Mouse (Mus musculus) heart, adult 9 months (tissue): ENCODE measurements at regions not wholly inside any gene's neighbourhood (a gene's known extent, or its start where the extent isn't known, plus 50 kb on each side); places are given as distances from the start of the nearest gene placed in this dataset.

Experiments used
- DNase-seq, 2 experiments: peaks; one replicate each; pipeline ENCODE4 v3.0.0; 2022; ENCODE audit warnings: low spot score in 2 of 2

DNA sequence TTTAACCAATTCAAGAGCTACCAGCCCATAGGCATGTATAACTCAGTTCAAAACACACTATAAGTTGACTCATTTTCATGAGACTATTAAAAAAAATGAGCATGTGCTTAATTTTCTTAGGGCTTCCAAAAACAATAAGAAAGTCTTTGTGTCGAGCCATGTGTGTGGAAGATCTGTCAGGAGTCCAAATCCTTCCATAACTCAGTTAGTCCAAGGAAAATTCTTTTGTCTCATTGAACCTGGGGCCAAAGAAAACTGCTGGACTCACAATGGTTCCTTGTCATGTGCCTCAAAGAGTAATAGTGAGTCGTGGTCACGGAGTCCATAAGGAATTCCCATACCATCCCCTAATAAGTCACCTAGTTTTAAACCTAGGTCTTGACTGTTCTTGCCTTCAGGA is 199.0 kb upstream of the Gm21798 start:
- DNase-seq, result no peak

DNA sequence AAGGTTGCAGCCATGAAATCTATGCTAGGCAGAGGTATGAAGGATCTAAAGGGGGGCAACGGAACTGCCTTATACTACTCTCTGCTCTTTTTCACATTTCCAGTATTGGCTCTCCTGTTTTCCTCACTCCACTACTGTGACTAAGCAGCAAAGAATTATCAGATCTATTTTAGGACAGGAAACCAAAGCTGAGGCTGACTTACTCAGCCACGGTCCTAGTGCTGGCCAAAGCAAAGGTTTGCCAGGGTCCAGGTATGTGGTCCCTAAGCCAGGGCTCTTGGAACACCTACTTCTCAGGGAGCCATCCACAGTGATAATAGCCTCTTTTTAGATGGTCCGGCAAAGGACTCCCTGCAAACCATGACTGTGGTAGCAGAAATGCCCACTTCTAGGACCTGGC is 195.6 kb upstream of the Gm21798 start:
- DNase-seq, result peak; percentile 8

DNA sequence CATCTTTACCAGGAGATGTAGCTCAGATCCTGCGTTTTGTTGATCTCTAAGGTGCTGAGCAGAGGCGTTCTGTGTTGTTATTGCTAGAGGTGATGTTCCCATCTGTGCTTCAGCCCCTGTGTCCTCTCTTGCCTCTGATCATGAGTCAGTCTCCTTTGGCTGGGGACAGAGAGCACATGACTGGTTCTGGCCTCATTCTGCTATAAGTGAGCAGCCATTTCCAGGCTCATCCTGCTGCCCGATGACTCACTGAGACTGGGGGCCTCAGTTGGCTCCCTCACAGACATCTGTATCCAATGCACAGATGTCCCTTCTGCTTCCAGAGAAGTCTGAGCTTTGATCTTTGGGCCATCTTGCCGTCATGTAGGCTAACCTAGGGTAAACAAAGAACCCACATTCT is 194.9 kb upstream of the Gm21798 start:
- peak; percentile 56 to 68 for DNase-seq

DNA sequence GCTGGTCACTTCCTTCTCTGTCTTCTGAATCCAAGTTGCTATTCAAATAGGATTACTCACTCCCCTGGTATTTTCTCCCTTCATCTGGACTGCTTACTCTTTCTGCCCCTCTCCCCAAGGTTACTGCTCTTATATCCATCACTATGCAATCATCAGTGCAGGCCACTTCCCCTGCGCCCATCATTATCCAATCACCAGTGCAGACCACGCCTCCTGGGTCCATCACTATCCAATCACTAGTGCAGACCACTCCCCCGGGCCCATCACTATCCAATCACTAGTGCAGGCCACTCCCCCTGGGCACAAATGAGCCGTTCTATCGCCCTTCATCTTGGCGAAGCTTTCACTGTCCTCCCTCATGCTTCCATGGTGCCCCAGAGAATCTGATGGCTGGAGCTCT is 191.1 kb upstream of the Gm21798 start:
- DNase-seq, result no peak

DNA sequence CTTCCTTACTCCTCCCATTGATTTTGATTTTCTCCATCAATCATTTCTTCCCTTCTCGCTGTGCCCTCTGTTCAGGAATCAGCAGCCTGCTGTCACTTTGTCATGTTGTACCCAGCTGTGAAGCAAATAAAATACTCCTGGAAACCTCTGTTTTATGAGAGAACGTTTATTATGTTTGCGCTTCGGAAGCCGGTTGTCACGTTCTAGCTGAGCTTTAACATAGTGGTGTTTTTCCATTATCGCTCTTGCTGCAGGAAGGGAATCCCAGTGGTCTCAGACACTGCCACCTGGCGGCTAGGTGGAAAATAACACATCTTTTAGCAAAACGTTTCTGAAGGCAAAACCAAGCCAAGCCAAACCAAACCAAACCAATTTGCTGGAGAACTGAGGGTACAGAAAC is 190.2 kb upstream of the Gm21798 start:
- peak; percentile 42 to 66 for DNase-seq
